Mouse (Mus musculus) neural tube, embryonic 12.5 days (tissue): ENCODE data around the gene Tmcc3. TPM values are rescaled to one million over a fixed set of nuclear protein-coding genes. Genes with fewer than 3 reads are reported as not detected.

Experiments used
- ATAC-seq: fragments of 200-750 bp; cut with Nextera tagmentation; 2 replicates; pipeline ENCODE4 v1.8.0; 2017; ENCODE audit warnings: low read depth, mild to moderate bottlenecking, moderate TSS enrichment, moderate library complexity; ENCODE audit not compliant: low FRiP score
- H3K27ac ChIP-seq: fragments of 300-500 bp; sonication (generic); 2 replicates; pipeline ENCODE4 v1.5.1; 2016
- H3K27me3 ChIP-seq: fragments of 300-500 bp; sonication (generic); replicated peaks from 2 replicates; pipeline ENCODE4 v1.6.1; 2016; ENCODE audit warnings: mild to moderate bottlenecking
- H3K36me3 ChIP-seq: fragments of 300-500 bp; sonication (generic); 2 replicates; pipeline ENCODE4 v1.6.1; 2016; ENCODE audit warnings: mild to moderate bottlenecking
- H3K4me1 ChIP-seq: fragments of 300-500 bp; sonication (generic); 2 replicates; pipeline ENCODE4 v1.6.1; 2016
- H3K4me2 ChIP-seq: fragments of 300-500 bp; sonication (generic); replicated peaks from 2 replicates; pipeline ENCODE4 v1.6.1; 2016; ENCODE audit warnings: mild to moderate bottlenecking
- H3K4me3 ChIP-seq: fragments of 300-500 bp; sonication (generic); 2 replicates; pipeline ENCODE4 v1.5.1; 2016
- H3K9ac ChIP-seq: fragments of 300-500 bp; sonication (generic); 2 replicates; pipeline ENCODE4 v1.6.1; 2016; ENCODE audit warnings: mild to moderate bottlenecking
- H3K9me3 ChIP-seq: fragments of 300-500 bp; sonication (generic); 2 replicates; pipeline ENCODE4 v1.6.1; 2016; ENCODE audit warnings: mild to moderate bottlenecking
- WGBS: fragments of 180-500 bp; shearing (Covaris S2); methylation state at CpG from one replicate; pipeline ENCODE4 v1.1.7; 2016; 5-methylcytosine and 5-hydroxymethylcytosine counted together
- microRNA-seq: library from miRNA; unstranded; fragments of <30 nt; microRNA quantifications from one replicate; pipeline ENCODE4, GENCODE M21; 2017
- polyA plus RNA-seq: library from polyadenylated mRNA; unstranded; fragments of >200 nt; fragmentation: Nextera tagmentation; extraction: Ambion mirVana; gene quantifications from 2 replicates; pipeline ENCODE4 v1.2.1, GENCODE M21; 2016

The Tmcc3 gene
- polyA plus RNA-seq, 1 experiment from 2014 or later, result 7.6 TPM

- H3K9ac ChIP-seq, result no peak overlapping the region
- H3K27ac ChIP-seq, result no peak overlapping the region
- H3K27me3 ChIP-seq, result 0 out of 2 replicates have a peak, but pooled peaks cover 9% of the 10 kb centered on the region
- no peak for ATAC-seq
- WGBS, result 76% methylated on average over 8 of the region's 8 CpGs
- H3K4me1 ChIP-seq, result peaks cover 27% of the 10 kb centered on the region
- H3K4me3 ChIP-seq, result no peak overlapping the region
- no peaks in the 10 kb centered on the region for H3K36me3 ChIP-seq
- no peak overlapping the region for H3K4me2 ChIP-seq
- H3K9me3 ChIP-seq, result no peaks in the 10 kb centered on the region
Measured at GRCm38 (mm10) chr10:94625606-94626005, 313.9 kb downstream of the Tmcc3 start.

DNA sequence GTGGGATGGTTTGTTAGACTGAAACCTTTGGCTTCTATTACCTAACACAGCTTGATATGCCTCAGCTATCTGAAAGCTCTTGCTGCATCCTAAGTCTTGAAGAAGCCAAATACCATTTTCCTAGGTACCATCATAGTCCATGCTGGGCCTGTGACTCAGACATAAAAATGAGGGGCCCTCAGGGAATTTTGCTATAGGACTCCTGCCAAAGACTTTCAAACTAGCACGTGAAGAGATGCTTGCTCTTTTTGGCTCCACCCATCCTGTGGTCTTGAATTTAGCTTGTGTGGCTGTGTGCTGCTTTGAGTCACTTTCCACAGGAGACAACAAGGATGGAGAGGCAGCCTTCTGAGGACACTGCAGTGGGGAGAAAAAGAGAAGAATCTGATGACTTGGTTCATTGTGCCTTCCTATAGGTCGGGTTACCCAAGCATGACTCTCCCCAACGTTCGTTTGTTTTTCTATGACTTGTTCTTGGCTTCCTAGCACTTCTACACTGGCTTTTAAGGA lies 319.1 kb downstream of the Tmcc3 start:
- no peaks in the 10 kb centered on the region for H3K4me1 ChIP-seq
- no peaks in the 10 kb centered on the region for H3K36me3 ChIP-seq
- no peak for ATAC-seq
- H3K27ac ChIP-seq, result no peak overlapping the region
- H3K9ac ChIP-seq, result no peak overlapping the region
- no peak overlapping the region for H3K4me3 ChIP-seq
- H3K27me3 ChIP-seq, result 0 out of 2 replicates have a peak, but pooled peaks cover 9% of the 10 kb centered on the region
- 71% methylated on average over 4 of the region's 4 CpGs for WGBS
- no peaks in the 10 kb centered on the region for H3K9me3 ChIP-seq
- H3K4me2 ChIP-seq, result no peak overlapping the region

GRCm38 (mm10) chr10:94631541-94632113 lies 319.9 kb downstream of the Tmcc3 start:
- no peaks in the 10 kb centered on the region for H3K36me3 ChIP-seq
- H3K27me3 ChIP-seq, result 0 out of 2 replicates have a peak, but pooled peaks cover 3% of the 10 kb centered on the region
- no peak overlapping the region for H3K9ac ChIP-seq
- 37% methylated on average over 11 of the region's 11 CpGs for WGBS
- no peak for ATAC-seq
- no peak overlapping the region for H3K4me2 ChIP-seq
- H3K4me3 ChIP-seq, result no peak overlapping the region
- H3K27ac ChIP-seq, result no peak overlapping the region
- no peaks in the 10 kb centered on the region for H3K4me1 ChIP-seq
- no peaks in the 10 kb centered on the region for H3K9me3 ChIP-seq

GRCm38 (mm10) chr10:94632245-94632644 lies 320.5 kb downstream of the Tmcc3 start:
- H3K9me3 ChIP-seq, result no peaks in the 10 kb centered on the region
- WGBS, result 92% methylated on average over 5 of the region's 5 CpGs
- no peak for ATAC-seq
- H3K27me3 ChIP-seq, result 0 out of 2 replicates have a peak, but pooled peaks cover 3% of the 10 kb centered on the region
- no peaks in the 10 kb centered on the region for H3K36me3 ChIP-seq
- H3K9ac ChIP-seq, result no peak overlapping the region
- H3K4me3 ChIP-seq, result no peak overlapping the region
- H3K4me1 ChIP-seq, result no peaks in the 10 kb centered on the region
- no peak overlapping the region for H3K4me2 ChIP-seq
- H3K27ac ChIP-seq, result no peak overlapping the region

DNA sequence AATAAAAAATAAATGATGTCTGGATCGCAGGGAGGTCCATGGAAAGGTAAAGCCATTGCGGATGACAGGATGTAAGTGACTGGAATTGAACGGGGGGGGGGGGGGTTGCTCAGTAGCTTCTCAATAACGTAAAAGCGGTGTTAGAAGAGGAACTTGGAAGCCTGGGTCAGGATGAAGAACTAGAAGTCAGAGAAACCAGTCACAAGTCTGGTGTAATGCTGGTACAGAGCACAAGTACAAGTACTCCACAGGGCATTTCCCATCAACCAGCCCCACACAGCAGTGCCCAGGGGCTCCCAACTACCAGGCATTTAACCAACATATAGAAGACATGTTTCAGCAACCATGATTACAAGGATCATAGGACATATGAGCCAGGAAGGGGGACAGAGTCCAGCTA lies 326.9 kb downstream of the Tmcc3 start:
- no peaks in the 10 kb centered on the region for H3K36me3 ChIP-seq
- no peaks in the 10 kb centered on the region for H3K9me3 ChIP-seq
- H3K4me3 ChIP-seq, result no peak overlapping the region
- no peaks in the 10 kb centered on the region for H3K4me1 ChIP-seq
- H3K4me2 ChIP-seq, result no peak overlapping the region
- WGBS, result 93% methylated on average over 5 of the region's 5 CpGs
- no peak overlapping the region for H3K27ac ChIP-seq
- no peak for ATAC-seq
- H3K27me3 ChIP-seq, result no peaks in the 10 kb centered on the region
- H3K9ac ChIP-seq, result no peak overlapping the region

DNA sequence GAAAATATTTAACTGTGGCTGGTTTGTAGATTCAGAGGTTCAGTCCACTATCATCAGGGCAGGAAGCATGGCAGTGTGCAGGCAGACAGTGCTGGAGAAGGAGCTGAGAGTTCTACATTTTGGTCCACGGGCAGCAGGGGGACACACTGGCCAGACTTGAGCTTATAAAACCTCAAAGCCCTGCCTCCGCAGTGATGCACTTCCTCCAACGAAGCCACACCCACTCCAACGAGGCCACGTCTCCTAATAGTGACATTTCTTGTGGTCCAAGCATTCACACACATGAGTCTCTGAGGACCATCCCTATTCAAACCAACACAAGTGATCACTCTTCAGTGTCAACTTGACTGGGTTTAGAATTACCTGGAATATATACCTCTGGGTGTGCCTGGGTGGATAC lies 327.5 kb downstream of the Tmcc3 start:
- no peaks in the 10 kb centered on the region for H3K36me3 ChIP-seq
- H3K9ac ChIP-seq, result no peak overlapping the region
- H3K27me3 ChIP-seq, result no peaks in the 10 kb centered on the region
- no peak overlapping the region for H3K27ac ChIP-seq
- H3K9me3 ChIP-seq, result no peaks in the 10 kb centered on the region
- H3K4me3 ChIP-seq, result no peak overlapping the region
- whole genome bisulfite sequencing, result 81% methylated on average over 5 of the region's 5 CpGs
- ATAC-seq, result no peak
- H3K4me1 ChIP-seq, result no peaks in the 10 kb centered on the region
- H3K4me2 ChIP-seq, result no peak overlapping the region

DNA sequence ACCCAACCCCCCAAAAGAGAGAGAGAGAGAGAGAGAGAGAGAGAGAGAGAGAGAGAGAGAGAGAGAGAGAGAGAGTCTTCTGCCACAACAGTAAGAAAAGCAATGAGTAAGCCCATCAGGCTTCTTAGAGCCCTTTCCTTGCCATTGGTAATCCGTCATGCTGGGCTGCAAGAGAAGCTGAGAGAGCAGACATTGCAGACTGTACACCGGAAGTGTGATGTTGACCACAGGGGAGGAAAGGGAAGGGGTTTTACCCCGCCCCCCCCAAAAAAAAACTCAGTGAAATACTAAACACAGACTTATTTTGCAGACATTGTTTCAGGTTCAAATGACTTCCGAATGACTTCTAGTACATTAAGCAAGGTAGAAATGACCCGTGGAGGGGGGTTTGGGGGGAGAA lies 328.3 kb downstream of the Tmcc3 start:
- H3K36me3 ChIP-seq, result no peaks in the 10 kb centered on the region
- no peaks in the 10 kb centered on the region for H3K4me1 ChIP-seq
- no peak overlapping the region for H3K9ac ChIP-seq
- no peaks in the 10 kb centered on the region for H3K27me3 ChIP-seq
- ATAC-seq, result no peak
- 82% methylated on average over 5 of the region's 5 CpGs for WGBS
- H3K4me3 ChIP-seq, result no peak overlapping the region
- H3K9me3 ChIP-seq, result no peaks in the 10 kb centered on the region
- no peak overlapping the region for H3K4me2 ChIP-seq
- no peak overlapping the region for H3K27ac ChIP-seq

Small RNAs within 50 kb of the gene (microRNA-seq; reads per million reads assigned to microRNA genes)
- gene Mir7211, result not detected

Other genes with a start within 250 kb of the Tmcc3 start
- 12.2 and 12.5 TPM in 2 replicates for gene Nr2c1, start 163.9 kb upstream of the Tmcc3 start, polyA plus RNA-seq
- gene Ndufa12, start 113.2 kb upstream of the Tmcc3 start, polyA plus RNA-seq, result 431 and 444 TPM in 2 replicates
- gene Gm4792, start 13.2 kb upstream of the Tmcc3 start, polyA plus RNA-seq, result 0.27 TPM in 2 replicates